Mouse (Mus musculus) c-Kit-positive CD71-negative TER-119-negative erythroid progenitor cells, embryonic 14.5 days (primary cell): ENCODE data around the gene Pdcd2l.

Experiments
- DNase-seq: peaks from one replicate; pipeline ENCODE4 v3.0.0-alpha.2; 2013; ENCODE audit warnings: low read depth

Gene Pdcd2l

GRCm38 (mm10) chr7:34141123-34141522 lies 55.3 kb downstream of the Pdcd2l start:
- no peak for DNase-seq

GRCm38 (mm10) chr7:34139493-34139892 lies 57.0 kb downstream of the Pdcd2l start:
- DNase-seq: no peak
